Mouse (Mus musculus) limb, embryonic 14.5 days (tissue): ENCODE measurements around the gene Wdpcp. TPM values are rescaled to one million over a fixed set of nuclear protein-coding genes. Genes with fewer than 3 reads are reported as not detected.

Experiments used
- ATAC-seq: fragments of 200-750 bp; cut with Nextera tagmentation; 2 replicates; pipeline ENCODE4 v1.8.0; 2017; ENCODE audit warnings: low read depth, moderate number of reproducible peaks, moderate TSS enrichment; ENCODE audit not compliant: low FRiP score
- DNase-seq: peaks from one replicate; pipeline ENCODE4 v3.0.0-alpha.2; 2015; ENCODE audit warnings: low spot score
- H3K27ac ChIP-seq: fragments of 300-500 bp; sonication (generic); replicated peaks from 2 replicates; pipeline ENCODE4 v1.5.1; 2014; ENCODE audit warnings: low read depth, mild to moderate bottlenecking, low read length, moderate library complexity, mixed read lengths
- H3K27me3 ChIP-seq: fragments of 300-500 bp; sonication (generic); 2 replicates; pipeline ENCODE4 v1.6.1; 2014; ENCODE audit warnings: low read length, mixed read lengths; ENCODE audit not compliant: control insufficient read depth, insufficient read depth
- H3K36me3 ChIP-seq: fragments of 300-500 bp; sonication (generic); 2 replicates; pipeline ENCODE4 v1.6.1; 2014; ENCODE audit warnings: mild to moderate bottlenecking, low read length, moderate library complexity, mixed read lengths; ENCODE audit not compliant: control insufficient read depth, insufficient read depth
- H3K4me1 ChIP-seq: fragments of 300-500 bp; sonication (generic); 2 replicates; pipeline ENCODE4 v1.6.1; 2014; ENCODE audit warnings: antibody characterized with exemption, low read length, mixed read lengths; ENCODE audit not compliant: control insufficient read depth, insufficient read depth
- H3K4me2 ChIP-seq: fragments of 300-500 bp; sonication (generic); replicated peaks from 2 replicates; pipeline ENCODE4 v1.6.1; 2014; ENCODE audit warnings: low read depth, mild to moderate bottlenecking, low read length, moderate library complexity; ENCODE audit not compliant: severe bottlenecking
- H3K4me3 ChIP-seq: fragments of 300-500 bp; sonication (generic); replicated peaks from 2 replicates; pipeline ENCODE4 v1.5.1; 2014; ENCODE audit warnings: low read length
- H3K9ac ChIP-seq: fragments of 300-500 bp; sonication (generic); 2 replicates; pipeline ENCODE4 v1.6.1; 2014; ENCODE audit warnings: mild to moderate bottlenecking, low read depth, low read length, moderate library complexity; ENCODE audit not compliant: severe bottlenecking
- H3K9me3 ChIP-seq: fragments of 300-500 bp; sonication (generic); 2 replicates; pipeline ENCODE4 v1.6.1; 2016; ENCODE audit warnings: low read length; ENCODE audit not compliant: control insufficient read depth
- POLR2A ChIP-seq: fragments of 200-500 bp; IDR thresholded peaks from 2 replicates; pipeline ENCODE4 v1.8.0; 2012; ENCODE audit warnings: inconsistent platforms, mild to moderate bottlenecking, moderate library complexity, borderline replicate concordance; ENCODE audit not compliant: insufficient read depth, insufficient read length; ENCODE audit errors: extremely low read depth
- WGBS: fragments of 180-500 bp; shearing (Covaris S2); extraction: QIAGEN DNeasy Blood & Tissue Kit; methylation state at CpG from one replicate; pipeline ENCODE4 v1.1.7; 2014; 5-methylcytosine and 5-hydroxymethylcytosine counted together
- polyA plus RNA-seq, 2 experiments: library from polyadenylated mRNA; depleted of rRNA in 1 of 2; stranded (reverse) in 1 of 2; unstranded in 1 of 2; fragments of >200 nt; fragmentation: Nextera tagmentation in 1 of 2; extraction: Ambion mirVana in 1 of 2; gene quantifications; 2 replicates each; pipeline versions ENCODE4 v1.2.1 to v1.2.3; 2012 to 2014

The Wdpcp gene
- polyA plus RNA-seq, 2 experiments, result 5.4 to 5.9 TPM

GRCm38 (mm10) chr11:21542731-21543130, 29.3 kb upstream of the Wdpcp start:
- DNase-seq (no peak), ATAC-seq (no peak)
- no peak for TF ChIP-seq POLR2A
- H3K4me2 ChIP-seq, result no peak overlapping the region
- no peak overlapping the region for H3K27ac ChIP-seq
- H3K4me3 ChIP-seq, result no peak overlapping the region
- no peaks in the 10 kb centered on the region for H3K27me3 ChIP-seq
- H3K36me3 ChIP-seq, result no peaks in the 10 kb centered on the region
- 75% methylated on average over 5 of the region's 5 CpGs for WGBS
- no peaks in the 10 kb centered on the region for H3K4me1 ChIP-seq
- H3K9ac ChIP-seq, result no peak overlapping the region
- no peaks in the 10 kb centered on the region for H3K9me3 ChIP-seq

DNA sequence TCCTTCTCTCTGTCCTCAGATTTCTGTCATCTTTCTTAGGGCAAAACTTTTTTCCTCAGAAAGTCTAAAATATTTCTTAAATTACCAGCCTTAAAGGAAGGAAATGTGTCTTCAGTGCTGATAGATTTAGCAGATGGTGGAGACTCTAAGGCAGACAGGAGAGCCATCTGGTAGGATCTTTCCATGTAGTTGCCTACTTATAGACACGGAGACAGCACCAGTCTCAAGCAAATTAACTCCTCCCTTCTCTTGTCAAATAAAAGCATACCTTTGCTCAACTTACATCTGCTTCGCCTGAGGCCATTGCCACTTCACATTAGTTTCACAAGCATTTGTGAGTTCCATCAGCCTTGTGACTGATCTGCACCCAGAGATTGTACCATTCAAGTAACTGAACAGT, 27.0 kb upstream of the Wdpcp start:
- 46% methylated on average over 2 of the region's 2 CpGs for WGBS
- Histone ChIP-seq H3K9ac (no peak overlapping the region), H3K4me3 (no peak overlapping the region), H3K27me3 (no peaks in the 10 kb centered on the region), H3K9me3 (no peaks in the 10 kb centered on the region), H3K4me1 (no peaks in the 10 kb centered on the region), H3K36me3 (no peaks in the 10 kb centered on the region), H3K4me2 (no peak overlapping the region), H3K27ac (no peak overlapping the region)
- ATAC-seq, result no peak
- no peak for TF ChIP-seq POLR2A
- DNase-seq, result no peak

DNA sequence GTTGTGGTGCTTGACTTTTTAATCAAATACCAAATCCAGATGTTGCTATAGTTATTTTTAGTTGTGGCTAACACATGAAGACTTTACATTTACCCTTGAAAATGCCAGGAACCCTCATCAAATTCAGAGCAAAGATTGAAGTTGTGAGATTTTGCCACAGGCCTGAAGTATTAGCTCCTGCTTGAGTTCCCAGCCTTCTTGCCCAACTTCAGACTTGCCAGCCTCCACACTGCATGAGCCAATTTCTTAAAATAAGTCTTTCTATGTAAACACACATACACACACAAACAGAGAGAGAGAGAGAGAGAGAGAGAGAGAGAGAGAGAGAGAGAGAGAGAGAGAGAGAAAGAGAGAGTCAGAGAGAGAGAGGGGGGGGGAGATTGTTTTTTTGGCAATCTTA, 26.1 kb upstream of the Wdpcp start:
- Histone ChIP-seq H3K4me3 (no peak overlapping the region), H3K27ac (no peak overlapping the region), H3K9me3 (no peaks in the 10 kb centered on the region), H3K9ac (no peak overlapping the region), H3K27me3 (no peaks in the 10 kb centered on the region), H3K4me2 (no peak overlapping the region), H3K36me3 (no peaks in the 10 kb centered on the region), H3K4me1 (no peaks in the 10 kb centered on the region)
- TF ChIP-seq POLR2A, result no peak
- DNase-seq (no peak), ATAC-seq (no peak)

- H3K27me3 ChIP-seq, result no peaks in the 10 kb centered on the region
- DNase-seq (no peak), ATAC-seq (no peak)
- no peak overlapping the region for H3K4me3 ChIP-seq
- H3K9me3 ChIP-seq, result no peaks in the 10 kb centered on the region
- no peak overlapping the region for H3K4me2 ChIP-seq
- H3K9ac ChIP-seq, result no peak overlapping the region
- no peaks in the 10 kb centered on the region for H3K36me3 ChIP-seq
- H3K4me1 ChIP-seq, result no peaks in the 10 kb centered on the region
- no peak overlapping the region for H3K27ac ChIP-seq
- TF ChIP-seq POLR2A, result no peak
- WGBS, result 72% methylated on average over 1 of the region's 1 CpGs
These were observed 25.4 kb upstream of the Wdpcp start for GRCm38 (mm10) chr11:21546671-21547070.

GRCm38 (mm10) chr11:21547518-21547917, 24.5 kb upstream of the Wdpcp start:
- Histone ChIP-seq H3K27me3 (no peaks in the 10 kb centered on the region), H3K27ac (no peak overlapping the region), H3K9ac (no peak overlapping the region), H3K4me3 (no peak overlapping the region), H3K9me3 (no peaks in the 10 kb centered on the region), H3K36me3 (no peaks in the 10 kb centered on the region), H3K4me2 (no peak overlapping the region), H3K4me1 (no peaks in the 10 kb centered on the region)
- ATAC-seq (no peak), DNase-seq (no peak)
- no peak for TF ChIP-seq POLR2A

DNA sequence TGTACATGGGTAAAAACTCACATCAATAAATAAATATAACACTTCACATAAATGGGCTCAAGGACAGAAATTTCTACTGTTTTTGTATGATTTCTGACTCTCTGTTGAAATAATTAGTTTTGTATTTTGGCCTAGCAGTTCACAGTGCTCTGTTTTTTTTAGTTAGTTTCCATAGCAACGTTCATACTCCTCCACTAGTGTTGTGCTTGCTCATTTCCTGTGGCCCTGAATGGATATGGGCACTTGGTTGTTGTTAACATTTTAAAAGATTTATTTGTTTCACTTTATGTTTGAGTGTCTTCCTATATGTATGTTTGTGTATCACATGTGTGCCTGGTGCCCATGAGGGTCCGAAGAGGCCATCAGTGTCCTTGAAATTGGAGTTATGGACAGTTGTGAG, 23.0 kb upstream of the Wdpcp start:
- no peaks in the 10 kb centered on the region for H3K36me3 ChIP-seq
- no peaks in the 10 kb centered on the region for H3K4me1 ChIP-seq
- H3K4me2 ChIP-seq, result no peak overlapping the region
- H3K27ac ChIP-seq, result no peak overlapping the region
- ATAC-seq (no peak), DNase-seq (no peak)
- no peaks in the 10 kb centered on the region for H3K9me3 ChIP-seq
- no peak overlapping the region for H3K9ac ChIP-seq
- H3K4me3 ChIP-seq, result no peak overlapping the region
- 88% methylated on average over 2 of the region's 2 CpGs for WGBS
- no peaks in the 10 kb centered on the region for H3K27me3 ChIP-seq
- no peak for TF ChIP-seq POLR2A
